Mouse (Mus musculus): ENCODE measurements around the gene Kpna2. TPM values are rescaled to one million over a fixed set of nuclear protein-coding genes. Genes with fewer than 3 reads are reported as not detected.
A peak's percentile ranks its signal among the peaks of the same experiment; 100 is the strongest.

The Kpna2 gene
- 120 and 190 TPM in 2 replicates for polyA plus RNA-seq (2015; fragmentation: Nextera tagmentation; extraction: Ambion mirVana)

DNA sequence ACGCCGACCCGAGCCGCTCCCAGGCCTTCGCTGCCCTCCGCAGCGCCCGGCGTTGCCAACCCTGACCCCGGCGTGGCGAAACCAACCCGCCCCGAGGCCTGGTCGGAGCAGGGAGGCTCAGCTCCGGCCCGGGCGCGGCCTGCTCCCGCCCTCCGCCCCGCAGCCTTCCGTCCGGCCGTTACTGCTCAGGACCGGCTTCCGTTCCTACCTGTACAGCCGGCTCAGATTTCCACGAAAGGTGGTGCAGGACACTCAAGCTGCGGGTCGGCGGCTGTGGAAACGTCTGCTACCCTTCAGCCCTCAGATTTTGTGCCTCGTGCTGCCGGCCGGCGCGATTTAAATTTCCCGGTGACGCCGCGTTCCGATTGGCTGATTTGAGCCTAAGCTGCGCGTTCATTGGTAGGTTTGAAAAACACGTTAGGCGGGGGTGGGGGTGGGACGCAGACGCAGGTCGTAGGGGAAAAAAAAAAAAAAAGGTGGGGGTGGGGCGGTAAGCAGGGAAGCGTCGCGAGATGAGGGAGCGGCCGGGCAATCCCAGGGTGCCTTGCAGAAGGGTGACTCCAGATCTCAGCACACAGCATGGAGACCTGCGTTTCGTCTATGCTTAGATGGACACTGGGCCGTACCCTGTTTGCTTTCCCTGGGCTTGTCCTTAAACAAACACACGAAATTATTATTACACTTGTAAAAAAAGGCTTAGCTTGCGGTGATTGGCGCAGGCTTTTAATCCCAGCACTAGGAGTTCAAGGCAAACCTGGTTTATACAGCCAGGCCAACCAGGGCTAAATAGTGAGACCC, at the start of gene Kpna2:
Gene Kpna2, minus strand, starts transcription at position 391 of the 798 bp plus-strand sequence.
- H3K36me3 ChIP-seq: peaks cover 21% of the 10 kb centered on the region
- H3K9me3 ChIP-seq (replicated peaks): no peaks in the 10 kb centered on the region
- ATAC-seq (ENCODE audit: low FRiP score): peak; percentile 93
- H3K4me2 ChIP-seq: peak within 1 kb of the TSS; percentile 64
- peak within 1 kb of the TSS; percentile 81 for H3K4me3 ChIP-seq (replicated peaks)
- peak within 1 kb of the TSS; percentile 75 for H3K9ac ChIP-seq (replicated peaks)
- H3K27ac ChIP-seq (replicated peaks): peak within 1 kb of the TSS; percentile 89
- WGBS: under 1% methylated on average over 61 of the region's 62 CpGs
- H3K27me3 ChIP-seq (replicated peaks): no peaks in the 10 kb centered on the region
- H3K4me1 ChIP-seq: peaks cover 20% of the 10 kb centered on the region

DNA sequence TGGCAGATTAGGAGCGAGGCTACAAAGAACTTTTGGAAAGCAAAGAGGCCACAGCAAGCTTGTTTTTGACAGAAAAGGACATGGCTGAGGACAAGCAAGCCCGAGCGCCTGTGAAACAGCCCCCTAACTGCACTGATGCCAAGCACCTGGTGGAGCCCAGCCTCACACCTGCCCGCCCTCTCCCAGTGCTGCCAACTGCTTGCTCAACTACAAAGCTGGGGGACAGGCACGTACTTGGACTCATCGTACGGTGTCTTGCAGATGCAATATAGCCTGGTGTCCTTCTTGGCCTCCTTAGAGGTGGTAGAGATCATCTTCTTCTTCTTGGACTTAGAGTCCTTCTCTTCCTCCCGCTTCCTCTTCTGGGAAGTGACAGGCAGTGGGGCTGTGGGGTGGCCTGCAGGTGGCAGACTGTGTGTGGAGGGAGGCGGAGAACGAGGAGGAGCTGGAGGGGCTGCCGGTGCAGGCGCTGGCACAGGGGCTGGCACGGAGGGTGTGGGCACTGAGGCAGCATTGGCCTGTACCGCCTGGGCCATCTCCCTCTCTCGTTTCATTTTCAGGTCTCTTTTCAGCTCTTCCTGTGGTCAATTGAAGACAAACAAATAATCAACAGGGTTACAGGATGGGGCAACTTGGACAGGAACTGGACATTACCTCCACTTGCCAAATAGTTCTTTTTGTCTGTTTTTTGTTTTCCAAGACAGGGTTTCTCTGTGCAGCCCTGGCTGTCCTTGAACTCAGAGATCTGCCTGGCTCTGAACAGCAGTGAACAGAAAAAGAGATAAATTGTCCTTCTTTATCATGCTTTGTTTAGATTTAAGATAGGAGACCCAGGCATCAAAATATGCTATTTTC, 47.7 kb upstream of the Kpna2 start:
- Histone ChIP-seq H3K27ac (replicated peaks) (no peak overlapping the region), H3K4me3 (replicated peaks) (no peak overlapping the region), H3K36me3 (peaks cover 47% of the 10 kb centered on the region), H3K9me3 (replicated peaks) (no peaks in the 10 kb centered on the region), H3K9ac (replicated peaks) (no peak overlapping the region), H3K4me1 (no peaks in the 10 kb centered on the region), H3K4me2 (no peak overlapping the region), H3K27me3 (replicated peaks) (no peaks in the 10 kb centered on the region)
- no peak for ATAC-seq (ENCODE audit: low FRiP score)
- WGBS: 89% methylated on average over 15 of the region's 15 CpGs

DNA sequence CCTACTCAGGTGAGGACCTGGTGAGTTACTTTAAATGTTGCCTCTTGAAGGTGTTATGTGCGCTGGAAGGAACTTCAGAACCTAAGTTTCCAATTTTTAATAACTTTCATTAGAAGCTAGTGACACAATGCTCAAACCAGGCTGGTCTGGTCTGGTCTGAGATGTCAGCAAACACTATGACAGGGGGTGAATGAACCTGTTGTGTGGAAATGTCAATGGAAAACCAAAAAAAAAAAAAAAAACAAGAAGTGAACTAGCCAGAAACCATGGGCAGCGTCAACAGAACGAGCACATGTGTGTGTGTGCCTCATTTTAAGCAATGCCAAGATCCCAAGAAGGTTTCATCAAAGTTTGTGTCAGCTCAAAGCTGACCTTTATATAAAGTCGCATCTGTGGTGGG, 46.2 kb upstream of the Kpna2 start:
- Histone ChIP-seq H3K4me3 (replicated peaks) (no peak overlapping the region), H3K27me3 (replicated peaks) (no peaks in the 10 kb centered on the region), H3K27ac (replicated peaks) (no peak overlapping the region), H3K9me3 (replicated peaks) (no peaks in the 10 kb centered on the region), H3K36me3 (peaks cover 50% of the 10 kb centered on the region), H3K9ac (replicated peaks) (no peak overlapping the region), H3K4me2 (no peak overlapping the region), H3K4me1 (no peaks in the 10 kb centered on the region)
- ATAC-seq (ENCODE audit: low FRiP score): no peak
- 95% methylated on average over 4 of the region's 4 CpGs for WGBS

DNA sequence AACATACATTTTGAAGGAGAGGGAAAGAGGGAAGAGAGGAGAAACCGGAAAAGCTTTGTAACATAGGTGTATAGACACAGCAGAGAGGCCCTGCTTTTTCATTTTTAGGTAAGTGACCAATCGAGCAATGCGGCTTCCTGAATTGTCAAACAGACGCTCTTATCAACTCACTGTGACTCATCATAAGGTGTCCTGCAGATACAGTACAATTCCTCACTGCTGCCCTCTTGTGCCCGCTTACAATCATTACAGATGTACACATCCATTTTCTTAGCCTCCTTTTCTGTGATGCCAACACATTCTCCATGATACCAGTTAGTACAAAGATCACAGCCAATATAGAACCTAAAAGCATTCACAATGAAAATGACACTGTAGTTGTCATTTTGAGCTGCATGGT, 45.0 kb upstream of the Kpna2 start:
- no peaks in the 10 kb centered on the region for H3K9me3 ChIP-seq (replicated peaks)
- no peaks in the 10 kb centered on the region for H3K27me3 ChIP-seq (replicated peaks)
- WGBS: 55% methylated on average over 5 of the region's 5 CpGs
- H3K9ac ChIP-seq (replicated peaks): no peak overlapping the region
- peak; percentile 45; the same call in 1 of the 2 replicates for ATAC-seq (ENCODE audit: low FRiP score)
- peaks cover 60% of the 10 kb centered on the region for H3K36me3 ChIP-seq
- no peak overlapping the region for H3K4me3 ChIP-seq (replicated peaks)
- no peak overlapping the region for H3K27ac ChIP-seq (replicated peaks)
- no peak overlapping the region for H3K4me2 ChIP-seq
- H3K4me1 ChIP-seq: no peaks in the 10 kb centered on the region

DNA sequence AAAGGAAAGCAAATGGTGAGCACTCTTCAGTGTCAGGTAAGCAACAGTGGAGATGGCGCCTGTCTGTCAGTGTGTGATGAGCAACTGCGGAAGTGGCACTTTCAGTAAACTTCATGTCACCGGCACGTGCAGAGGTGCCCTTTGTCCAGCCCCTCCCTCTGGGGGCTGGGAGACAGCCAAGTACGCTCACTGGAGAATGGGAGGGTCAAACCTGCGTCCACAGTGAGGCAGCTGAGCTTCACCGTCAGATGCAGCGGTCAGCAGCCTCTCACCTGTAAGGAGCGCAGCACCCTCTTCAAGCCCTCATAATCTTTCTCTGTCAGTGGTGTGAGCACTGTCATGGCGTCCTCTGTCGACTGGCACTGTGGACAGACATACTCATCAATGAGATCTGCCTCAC, 44.0 kb upstream of the Kpna2 start:
- no peak overlapping the region for H3K4me2 ChIP-seq
- ATAC-seq (ENCODE audit: low FRiP score): no peak
- H3K9me3 ChIP-seq (replicated peaks): no peaks in the 10 kb centered on the region
- WGBS: 89% methylated on average over 11 of the region's 11 CpGs
- peaks cover 70% of the 10 kb centered on the region for H3K36me3 ChIP-seq
- H3K4me1 ChIP-seq: no peaks in the 10 kb centered on the region
- H3K4me3 ChIP-seq (replicated peaks): no peak overlapping the region
- H3K27ac ChIP-seq (replicated peaks): no peak overlapping the region
- no peak overlapping the region for H3K9ac ChIP-seq (replicated peaks)
- H3K27me3 ChIP-seq (replicated peaks): no peaks in the 10 kb centered on the region

DNA sequence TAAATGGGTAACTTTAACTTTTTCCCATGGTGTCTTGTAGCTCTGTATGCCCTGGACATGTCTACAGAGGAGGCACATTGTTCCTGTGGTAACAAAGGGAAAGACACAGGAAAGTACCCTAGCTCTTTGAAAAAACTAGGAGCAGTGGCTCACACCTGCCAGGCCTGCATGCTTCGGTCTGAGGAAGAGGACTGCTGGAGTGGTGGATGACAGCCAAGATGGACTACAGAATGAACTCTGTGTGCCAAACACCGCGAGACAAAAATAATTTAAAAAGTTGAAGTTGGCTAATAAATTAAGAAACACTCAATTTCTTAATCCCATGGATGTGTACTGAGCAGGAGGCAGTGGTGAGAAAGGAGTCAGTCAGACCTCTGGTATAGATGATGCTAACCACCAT, 42.1 kb upstream of the Kpna2 start:
- ATAC-seq (ENCODE audit: low FRiP score): no peak
- no peaks in the 10 kb centered on the region for H3K9me3 ChIP-seq (replicated peaks)
- H3K36me3 ChIP-seq: peaks cover 76% of the 10 kb centered on the region
- H3K9ac ChIP-seq (replicated peaks): no peak overlapping the region
- no peak overlapping the region for H3K27ac ChIP-seq (replicated peaks)
- no peak overlapping the region for H3K4me2 ChIP-seq
- no peaks in the 10 kb centered on the region for H3K27me3 ChIP-seq (replicated peaks)
- H3K4me1 ChIP-seq: no peaks in the 10 kb centered on the region
- H3K4me3 ChIP-seq (replicated peaks): no peak overlapping the region
- WGBS: 91% methylated on average over 3 of the region's 3 CpGs

DNA sequence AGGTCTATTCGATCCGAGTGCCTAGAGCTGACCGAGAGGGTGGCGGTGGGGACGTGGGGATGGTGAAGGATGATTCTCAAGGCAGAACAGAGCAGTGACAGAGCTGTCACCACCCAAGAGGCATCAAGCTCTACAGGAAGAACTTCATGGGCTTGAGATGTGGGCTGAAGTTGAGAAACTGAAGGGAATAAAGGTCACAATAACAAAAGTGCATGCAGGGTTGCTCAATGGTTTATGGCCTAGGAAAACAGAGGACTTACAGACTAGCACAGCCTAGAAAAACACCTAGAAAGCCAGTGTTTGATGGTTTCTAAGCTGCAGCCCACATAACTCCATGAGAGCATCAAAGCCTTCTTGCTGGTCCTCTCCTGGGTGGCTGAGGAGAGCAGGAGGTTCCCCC, 40.1 kb upstream of the Kpna2 start:
- no peaks in the 10 kb centered on the region for H3K9me3 ChIP-seq (replicated peaks)
- H3K9ac ChIP-seq (replicated peaks): no peak overlapping the region
- H3K36me3 ChIP-seq: peaks cover 77% of the 10 kb centered on the region
- WGBS: 93% methylated on average over 5 of the region's 5 CpGs
- no peaks in the 10 kb centered on the region for H3K27me3 ChIP-seq (replicated peaks)
- H3K4me3 ChIP-seq (replicated peaks): no peak overlapping the region
- H3K4me2 ChIP-seq: no peak overlapping the region
- no peaks in the 10 kb centered on the region for H3K4me1 ChIP-seq
- no peak for ATAC-seq (ENCODE audit: low FRiP score)
- H3K27ac ChIP-seq (replicated peaks): no peak overlapping the region

DNA sequence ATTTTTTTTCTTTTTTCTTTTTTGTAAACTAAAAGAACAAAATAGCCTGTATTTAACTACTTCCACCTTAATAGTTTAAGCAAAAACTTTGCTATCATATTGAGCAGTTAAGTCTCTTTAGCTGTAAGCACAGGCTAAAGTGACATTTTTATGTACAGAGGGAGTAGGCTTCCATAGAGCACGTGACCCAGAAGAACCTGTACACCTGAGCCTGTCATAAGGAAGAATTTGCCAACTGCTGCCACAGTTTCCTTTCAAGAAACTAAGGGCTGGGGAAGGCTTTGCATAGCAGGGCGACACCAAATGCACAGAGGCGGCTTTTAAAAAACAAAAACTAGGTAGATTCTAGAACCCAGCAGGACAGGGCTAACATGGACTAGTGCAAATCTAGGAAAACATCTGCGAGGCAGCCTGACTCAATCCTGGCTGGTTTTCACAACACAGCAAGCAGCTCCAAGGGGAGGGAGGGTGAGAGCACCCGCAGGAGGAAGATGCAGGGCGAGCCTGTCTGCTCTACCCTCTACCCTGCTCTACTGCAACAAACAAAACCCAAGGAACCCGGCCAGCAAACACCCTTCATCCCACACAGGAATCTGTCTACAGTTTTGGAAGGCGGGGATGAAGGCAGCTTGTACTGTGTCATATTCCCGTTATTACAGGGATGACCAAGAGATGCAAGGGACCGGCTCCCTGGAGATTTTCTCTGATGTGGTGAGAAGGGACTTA, 34.9 kb upstream of the Kpna2 start:
- no peaks in the 10 kb centered on the region for H3K27me3 ChIP-seq (replicated peaks)
- ATAC-seq (ENCODE audit: low FRiP score): no peak
- 90% methylated on average over 10 of the region's 10 CpGs for WGBS
- no peaks in the 10 kb centered on the region for H3K4me1 ChIP-seq
- no peak overlapping the region for H3K4me3 ChIP-seq (replicated peaks)
- H3K9ac ChIP-seq (replicated peaks): no peak overlapping the region
- H3K36me3 ChIP-seq: peaks cover 40% of the 10 kb centered on the region
- H3K9me3 ChIP-seq (replicated peaks): no peaks in the 10 kb centered on the region
- H3K4me2 ChIP-seq: no peak overlapping the region
- no peak overlapping the region for H3K27ac ChIP-seq (replicated peaks)

DNA sequence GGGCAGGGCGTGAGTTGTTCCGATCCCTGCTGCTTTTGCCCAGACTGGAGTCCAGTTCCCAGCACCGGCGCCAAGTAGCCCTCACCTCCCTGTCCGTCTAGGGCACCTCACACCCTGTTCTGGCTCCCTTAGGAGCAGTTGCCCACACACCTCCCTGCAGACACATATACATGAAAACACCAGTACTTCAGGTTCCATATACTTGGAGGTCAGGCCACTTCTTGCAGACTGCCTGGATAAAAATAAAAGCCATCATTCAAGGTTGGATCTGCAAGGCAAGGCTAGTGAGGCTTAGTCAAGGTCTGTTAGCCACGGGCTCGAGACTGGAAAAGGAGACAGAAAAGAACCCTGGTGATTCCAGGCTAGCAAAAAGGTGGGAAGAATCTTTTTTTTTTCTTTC, 32.3 kb upstream of the Kpna2 start:
- Histone ChIP-seq H3K4me1 (peaks cover 11% of the 10 kb centered on the region), H3K4me2 (no peak overlapping the region), H3K9me3 (replicated peaks) (no peaks in the 10 kb centered on the region), H3K27me3 (replicated peaks) (no peaks in the 10 kb centered on the region), H3K9ac (replicated peaks) (no peak overlapping the region), H3K27ac (replicated peaks) (no peak overlapping the region), H3K4me3 (replicated peaks) (no peak overlapping the region), H3K36me3 (peaks cover 16% of the 10 kb centered on the region)
- 40% methylated on average over 7 of the region's 7 CpGs for WGBS
- no peak for ATAC-seq (ENCODE audit: low FRiP score)

DNA sequence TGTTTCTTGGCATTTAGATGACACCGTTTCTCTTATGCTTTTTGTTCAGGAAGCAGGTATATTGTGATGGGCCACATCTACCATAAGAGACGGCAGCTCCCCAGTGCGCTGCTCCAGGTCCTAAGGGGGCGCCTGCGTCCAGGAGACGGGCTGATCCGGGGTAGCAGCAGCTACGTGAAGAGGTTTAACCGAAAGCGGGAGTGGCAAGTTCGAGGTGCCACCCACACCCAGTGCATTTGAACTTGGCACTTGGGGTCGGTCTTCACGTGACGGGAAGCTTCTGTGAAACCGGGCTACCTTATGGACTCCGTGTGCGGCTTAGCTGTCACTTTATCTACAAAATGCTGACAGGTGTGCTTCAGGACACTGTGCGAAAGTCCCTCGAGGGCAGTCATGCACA, 30.2 kb upstream of the Kpna2 start:
- Histone ChIP-seq H3K36me3 (no peaks in the 10 kb centered on the region; the same call in 1 of the 2 replicates), H3K4me3 (replicated peaks) (no peak overlapping the region), H3K9me3 (replicated peaks) (no peaks in the 10 kb centered on the region), H3K9ac (replicated peaks) (no peak overlapping the region), H3K27me3 (replicated peaks) (no peaks in the 10 kb centered on the region), H3K4me2 (no peak overlapping the region), H3K27ac (replicated peaks) (no peak overlapping the region), H3K4me1 (peaks cover 32% of the 10 kb centered on the region)
- 57% methylated on average over 19 of the region's 19 CpGs for WGBS
- ATAC-seq (ENCODE audit: low FRiP score): no peak

DNA sequence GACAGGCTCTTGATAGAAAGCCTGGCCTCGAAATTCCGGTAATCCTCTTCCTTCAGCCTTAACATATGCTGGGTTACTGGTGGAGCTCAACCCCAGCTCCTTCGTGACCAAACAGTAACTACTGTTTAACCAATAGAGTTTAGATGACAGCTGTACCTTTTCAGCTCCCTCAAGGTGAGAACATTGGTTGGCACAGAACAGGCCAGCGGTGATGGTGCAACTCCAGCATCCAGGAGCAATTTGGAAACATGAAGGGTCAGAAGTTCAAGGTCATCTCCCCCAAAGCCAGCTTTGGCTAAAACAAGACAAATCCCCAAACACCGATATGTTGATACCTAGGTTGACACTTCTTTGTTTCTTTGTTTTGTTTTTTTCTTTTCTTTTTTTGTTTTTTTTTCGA, 29.4 kb upstream of the Kpna2 start:
- 73% methylated on average over 6 of the region's 6 CpGs for WGBS
- peak overlapping the region; percentile 92 for H3K27ac ChIP-seq (replicated peaks)
- H3K4me3 ChIP-seq (replicated peaks): peak overlapping the region; percentile 70
- no peaks in the 10 kb centered on the region for H3K36me3 ChIP-seq
- ATAC-seq (ENCODE audit: low FRiP score): no peak
- no peaks in the 10 kb centered on the region for H3K27me3 ChIP-seq (replicated peaks)
- H3K4me2 ChIP-seq: peak overlapping the region; percentile 95
- H3K9ac ChIP-seq (replicated peaks): peak overlapping the region; percentile 61
- no peaks in the 10 kb centered on the region for H3K9me3 ChIP-seq (replicated peaks)
- H3K4me1 ChIP-seq: peaks cover 39% of the 10 kb centered on the region

All from neural tube, embryonic 15.5 days (tissue).